Mouse (Mus musculus) inflammation-experienced regulatory T-cells, adult 6 months (primary cell): Measurements from ENCODE around the gene Bcar1. TPM values are rescaled to one million over a fixed set of nuclear protein-coding genes. Genes with fewer than 3 reads are reported as not detected.

Experiments
- ATAC-seq: one replicate; pipeline ENCODE4 v1.8.0; 2017
- polyA plus RNA-seq, 3 experiments: library from polyadenylated mRNA; unstranded; fragments of 100-300 nt; shearing (Covaris generic); gene quantifications; one replicate each; pipeline ENCODE4 v1.2.1; 2017

Gene Bcar1
- under 1 TPM in 2 of 3 experiments, not detected in 1; 0.17 to 0.25 TPM for polyA plus RNA-seq

DNA sequence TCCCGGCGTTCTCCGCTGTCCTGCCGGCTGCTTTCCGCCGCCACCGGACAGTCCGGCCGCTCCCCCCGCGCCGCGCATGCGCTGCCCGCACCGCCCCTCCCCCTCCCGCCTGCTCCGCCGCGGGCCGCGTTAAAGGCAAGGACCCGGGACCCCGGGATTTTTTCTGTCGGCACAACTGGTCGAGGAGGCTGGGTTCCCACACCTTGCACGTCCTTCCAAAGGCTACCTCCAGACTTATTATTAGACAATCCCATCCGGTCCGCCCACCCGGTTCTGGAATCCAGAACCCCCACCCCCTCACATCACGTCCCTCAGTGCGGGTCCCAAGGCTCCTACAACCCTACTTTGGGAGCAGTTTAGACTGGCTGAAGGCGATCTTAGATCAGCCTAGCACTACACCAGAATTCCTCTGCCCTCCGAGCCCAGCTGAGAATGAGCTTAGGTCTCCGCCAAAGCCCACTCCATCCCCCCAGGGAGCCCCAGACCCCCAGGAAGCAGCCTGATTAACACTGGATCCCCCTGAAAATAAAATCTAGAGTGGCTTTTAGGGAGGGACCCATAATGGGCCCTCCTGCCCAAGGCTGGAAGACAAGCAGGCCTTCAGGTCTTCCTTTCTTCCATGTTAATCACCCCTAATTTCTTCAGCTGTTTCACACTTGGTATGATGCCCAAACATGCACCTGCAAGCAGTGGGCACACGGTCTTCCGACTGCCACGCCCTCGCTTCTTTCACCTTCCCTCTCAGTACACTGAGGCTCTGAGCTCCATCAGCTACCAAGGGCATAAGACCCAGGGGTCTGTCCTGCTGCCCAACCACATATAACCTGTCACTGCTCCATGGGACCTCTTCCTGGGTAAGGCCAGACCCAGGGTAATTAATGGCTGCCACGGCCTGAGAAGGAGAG, at the start of gene Bcar1:
Bcar1 (minus strand) TSS at position 18 of the 905 bp plus-strand sequence.
- no peak for ATAC-seq

DNA sequence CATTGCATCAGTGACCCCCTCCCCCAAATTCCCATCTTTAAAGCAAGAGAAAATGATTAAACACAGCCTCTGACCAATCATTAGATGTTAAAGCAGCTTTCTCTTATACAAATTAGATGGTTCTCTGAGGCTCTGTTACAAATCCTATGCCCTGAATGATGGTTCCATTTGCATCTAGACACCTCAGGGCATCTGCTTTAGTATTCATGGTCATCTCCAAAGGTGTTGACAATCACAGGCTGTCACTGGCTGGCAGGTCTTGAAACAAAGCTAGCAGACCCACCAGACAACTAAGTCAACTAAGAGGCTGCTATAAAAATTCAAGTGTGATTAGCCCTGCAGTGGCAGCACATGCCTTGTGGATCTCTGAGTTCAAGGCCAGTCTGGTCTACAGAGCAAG, 46.0 kb upstream of the Bcar1 start:
- no peak for ATAC-seq

DNA sequence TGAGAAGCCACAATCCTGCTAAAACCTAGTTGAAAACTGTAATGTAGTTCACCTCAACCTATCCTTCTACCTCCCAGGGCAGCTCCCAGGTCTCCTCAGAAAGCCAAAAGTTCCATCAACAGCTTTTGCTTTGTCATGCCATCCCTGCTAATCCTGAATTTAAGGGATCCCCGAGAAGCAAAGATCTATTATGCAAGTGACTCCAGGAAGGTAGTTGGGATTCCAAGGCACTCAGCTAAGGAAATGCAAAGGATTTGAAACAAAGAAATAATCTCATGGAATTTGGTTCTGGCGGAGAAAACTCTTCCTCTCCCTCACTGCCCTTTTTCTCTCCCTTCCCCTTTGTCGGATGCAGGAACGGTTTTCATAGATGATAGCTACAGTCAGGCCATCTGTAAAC, 45.6 kb upstream of the Bcar1 start:
- no peak for ATAC-seq

DNA sequence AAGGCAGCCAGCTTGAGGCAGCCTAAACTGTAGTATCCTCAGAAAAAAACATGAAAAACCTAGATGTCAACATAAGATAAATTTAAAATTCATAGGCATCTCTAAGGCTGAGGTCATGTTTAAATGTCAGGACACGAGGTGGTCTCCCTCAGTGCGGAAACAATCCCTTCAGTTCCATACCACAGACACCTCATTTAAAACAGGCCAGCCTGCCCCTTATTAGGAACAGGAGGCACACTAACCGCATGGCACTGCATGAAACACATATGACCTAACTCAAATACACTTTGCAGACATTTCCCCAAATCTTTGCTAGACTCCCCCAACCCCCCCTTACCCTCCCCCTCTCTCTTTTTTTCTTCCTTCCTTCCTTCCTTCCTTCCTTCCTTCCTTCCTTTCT, 44.9 kb upstream of the Bcar1 start:
- ATAC-seq, result no peak

DNA sequence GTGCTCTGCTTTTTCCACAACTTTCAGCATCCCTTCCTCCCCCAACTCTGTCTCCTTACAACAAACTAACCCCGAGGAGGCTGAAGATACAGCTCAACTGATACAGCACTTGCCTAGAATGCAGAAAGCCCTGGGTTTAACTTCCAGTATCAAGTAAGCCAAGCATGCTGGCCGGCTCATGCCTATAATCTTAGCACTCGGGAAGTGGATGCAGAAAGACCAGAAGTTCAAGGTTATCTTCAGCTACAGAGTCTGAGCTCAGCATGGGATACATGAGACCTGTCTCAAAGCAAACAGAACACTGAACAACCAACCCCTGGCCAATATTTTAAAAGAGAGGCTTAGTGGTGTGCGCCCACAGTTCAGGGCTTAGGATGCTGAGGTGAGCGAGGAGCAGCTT, 44.5 kb upstream of the Bcar1 start:
- ATAC-seq, result no peak

DNA sequence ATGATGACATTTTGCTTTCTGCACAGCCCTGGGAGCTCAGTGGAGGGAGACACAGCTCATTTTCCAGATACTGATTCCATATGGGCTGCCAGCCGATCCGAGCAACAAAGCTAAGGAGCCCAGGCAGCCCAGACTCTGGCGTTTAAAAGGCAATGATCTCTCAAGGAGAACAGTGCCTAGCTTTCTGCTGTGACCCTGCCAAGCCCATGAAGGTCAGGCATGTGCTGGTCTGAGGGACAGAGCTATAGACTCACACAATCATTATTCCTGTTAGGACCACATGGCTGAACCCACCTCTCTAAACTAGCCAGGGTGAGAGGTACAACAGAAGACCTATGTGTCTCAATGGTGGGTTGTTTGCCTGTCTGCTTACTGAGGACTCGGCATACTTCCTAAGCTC, 44.1 kb upstream of the Bcar1 start:
- ATAC-seq, result no peak

DNA sequence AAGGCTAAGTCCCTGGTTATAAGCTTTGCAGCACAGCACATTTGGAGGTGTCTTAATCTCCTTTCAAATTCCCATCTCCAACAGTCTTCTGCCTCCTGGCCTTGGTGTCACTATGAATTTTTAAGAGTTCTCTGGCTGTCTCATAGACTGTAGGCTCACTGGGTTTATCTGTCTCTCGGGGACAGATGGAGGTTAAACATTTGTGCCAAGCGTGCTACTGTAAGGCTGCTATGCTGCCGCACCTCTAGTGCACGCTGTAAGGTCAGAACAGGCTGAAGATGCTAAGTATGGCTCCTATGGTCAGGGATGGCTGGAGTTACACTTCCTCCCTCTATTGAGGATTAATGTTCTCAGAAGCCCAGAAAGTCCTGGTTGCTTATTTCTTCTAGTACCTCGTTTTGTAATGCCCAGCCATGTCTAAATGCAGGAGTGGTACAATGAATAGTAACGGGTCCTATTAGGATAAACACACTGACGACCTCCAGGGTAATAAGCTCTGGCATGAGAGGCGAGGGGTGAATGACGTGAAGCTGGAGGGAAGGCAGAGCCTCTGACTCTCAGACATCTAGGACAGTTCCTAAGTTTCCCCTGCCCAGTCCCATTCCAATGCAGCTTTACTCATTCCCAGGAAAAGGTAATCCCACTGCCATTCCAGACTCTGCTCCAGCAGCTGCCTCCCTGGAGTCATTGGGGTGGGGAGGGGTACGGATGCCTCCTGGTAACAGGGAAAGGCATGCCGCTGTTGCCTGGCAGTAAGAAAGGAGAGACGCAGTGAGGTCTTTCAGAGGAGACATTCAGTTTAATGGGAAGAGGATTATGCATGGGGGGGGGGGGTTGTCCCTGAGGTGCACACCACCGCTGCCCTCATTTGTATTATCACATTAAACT, 43.3 kb upstream of the Bcar1 start:
- ATAC-seq, result no peak

DNA sequence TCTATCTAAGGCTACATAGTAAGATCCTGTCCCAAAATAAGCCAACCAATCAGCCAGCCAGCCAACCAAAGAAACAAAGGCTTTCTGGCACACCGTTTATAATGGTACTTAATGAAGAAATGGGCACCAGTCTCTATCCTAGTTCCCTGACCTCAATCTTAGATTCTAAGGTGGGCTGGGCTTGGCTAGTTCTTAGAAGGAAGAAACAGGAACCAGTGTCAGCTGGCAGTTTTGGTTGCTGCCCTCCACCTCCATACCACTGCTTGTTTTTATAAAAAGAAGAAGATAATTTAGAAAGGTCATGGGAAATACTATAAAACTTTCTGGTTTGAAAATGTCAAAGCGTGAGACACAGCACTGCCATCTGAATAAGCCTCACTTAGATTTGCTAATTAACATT, 42.5 kb upstream of the Bcar1 start:
- no peak for ATAC-seq

DNA sequence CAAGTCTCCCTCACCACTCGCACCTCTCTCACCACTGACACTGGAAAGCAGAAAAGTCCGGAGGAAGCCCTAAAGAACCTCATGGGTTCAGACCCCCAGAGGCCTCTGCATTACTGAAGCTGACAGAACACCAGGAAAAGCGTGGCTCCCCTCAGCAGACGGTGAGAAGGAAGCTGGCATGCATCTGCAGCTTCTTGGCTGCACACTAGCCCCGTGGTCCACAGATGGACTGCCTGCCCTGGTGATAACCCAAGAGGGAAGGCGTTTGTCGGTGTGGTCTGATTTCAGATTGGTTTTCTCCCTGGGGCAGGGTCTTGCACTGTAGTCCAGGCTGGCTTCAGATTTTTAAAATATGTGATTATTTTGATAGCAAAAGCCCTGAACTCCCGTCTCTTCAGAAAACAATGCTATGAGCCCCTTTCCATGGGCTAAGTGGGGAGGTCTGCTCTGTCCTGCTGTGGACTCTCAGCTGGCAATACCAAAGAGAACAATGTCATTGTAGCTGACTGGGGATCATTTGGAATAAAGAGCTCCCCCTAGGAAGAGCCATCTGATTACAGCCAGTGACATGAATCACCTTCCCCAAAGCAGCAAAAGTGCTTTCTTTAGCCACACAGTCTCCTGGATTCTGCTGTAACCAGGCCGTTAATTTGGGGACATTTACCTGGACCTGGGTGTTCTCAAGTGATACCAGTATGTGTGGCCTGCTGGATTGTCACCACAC, 39.2 kb upstream of the Bcar1 start:
- no peak for ATAC-seq

DNA sequence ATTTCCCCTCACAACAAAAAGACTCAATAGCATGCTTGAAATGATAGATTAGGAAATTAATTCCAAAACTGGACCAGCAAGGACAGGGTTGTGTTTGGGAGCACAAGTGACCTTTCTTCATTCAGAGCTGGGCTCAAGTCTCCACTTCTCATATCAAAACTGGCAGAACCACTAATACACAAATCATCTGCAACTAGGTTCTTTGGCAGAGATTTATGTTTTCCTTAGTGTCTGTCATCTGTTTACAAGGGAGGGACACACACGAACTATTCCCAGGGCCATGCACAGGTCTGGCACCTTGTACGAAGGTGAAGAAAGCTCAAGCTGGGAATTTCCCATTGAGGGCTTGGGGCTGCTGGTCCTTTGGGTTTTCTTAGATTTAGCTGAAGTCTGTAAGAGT, 38.6 kb upstream of the Bcar1 start:
- no peak for ATAC-seq

DNA sequence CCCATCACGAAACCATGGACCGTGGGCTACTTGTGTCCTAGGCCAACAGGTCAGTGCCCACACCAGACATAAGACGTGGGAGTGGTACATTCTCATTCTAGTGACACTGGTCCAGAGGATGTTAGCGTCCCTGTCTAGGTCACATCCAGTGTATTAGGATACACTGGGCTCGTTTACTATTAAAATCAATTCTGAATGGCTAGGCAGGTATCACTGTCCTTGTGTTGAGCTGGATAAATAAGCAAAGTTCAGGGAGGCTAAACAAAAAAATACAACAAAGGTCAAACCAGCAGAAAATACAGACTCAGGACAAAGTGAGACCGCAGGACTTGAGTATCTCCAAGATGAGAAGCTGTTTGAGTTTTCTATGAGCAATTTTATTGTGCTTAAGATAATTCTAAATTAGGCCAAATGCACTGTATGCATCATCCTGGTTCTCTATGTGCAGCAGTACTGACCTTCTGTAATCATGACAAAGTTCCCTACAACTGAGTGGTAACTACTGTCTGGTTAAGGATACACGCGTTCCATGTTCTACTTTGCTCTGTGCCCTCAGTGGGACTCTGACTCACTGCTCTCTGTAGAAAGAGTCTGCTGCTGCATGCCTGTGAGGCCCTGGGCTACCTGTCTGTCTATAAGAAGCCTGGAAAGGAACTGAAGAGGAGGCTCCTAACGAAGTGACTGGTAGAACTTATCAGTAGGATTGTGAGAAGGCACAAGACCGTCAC, 37.3 kb upstream of the Bcar1 start:
- no peak for ATAC-seq

DNA sequence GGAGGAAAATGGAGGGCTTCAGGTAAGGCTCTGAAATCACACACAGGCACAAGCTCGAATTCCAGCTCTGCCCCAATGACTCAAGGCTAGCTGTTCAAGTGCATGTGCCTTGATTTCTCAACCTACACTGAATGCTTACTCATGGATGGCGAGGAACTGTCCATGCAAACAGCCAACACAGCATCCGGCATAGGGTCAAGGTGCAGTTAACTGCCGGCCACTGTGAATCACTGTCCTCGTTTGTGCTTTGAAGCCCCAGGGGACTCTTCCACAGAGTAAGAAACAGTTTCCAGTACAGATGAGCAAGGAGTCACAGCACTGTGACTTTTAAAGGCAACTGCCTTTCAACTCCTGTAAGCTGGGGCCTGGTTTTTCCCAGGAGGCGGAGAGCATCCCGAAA, 36.1 kb upstream of the Bcar1 start:
- no peak for ATAC-seq

DNA sequence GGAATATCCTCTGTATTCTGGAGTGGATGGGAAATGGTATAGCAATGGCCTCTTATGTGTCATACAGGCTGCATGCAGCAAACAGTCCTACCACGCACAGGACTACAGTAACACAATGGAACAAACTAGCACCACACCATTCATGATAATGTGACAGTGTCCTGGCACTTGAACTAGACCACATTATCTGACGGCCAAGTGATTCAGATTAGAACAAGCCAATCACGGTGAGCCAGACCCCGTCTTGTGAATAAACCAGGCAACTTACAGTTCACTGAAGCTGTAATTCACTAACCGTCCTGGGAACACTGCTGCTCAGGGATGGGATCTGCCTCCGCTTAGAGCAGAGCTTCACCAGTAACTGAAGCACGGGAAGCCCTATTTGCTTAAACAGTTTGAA, 35.2 kb upstream of the Bcar1 start:
- no peak for ATAC-seq

DNA sequence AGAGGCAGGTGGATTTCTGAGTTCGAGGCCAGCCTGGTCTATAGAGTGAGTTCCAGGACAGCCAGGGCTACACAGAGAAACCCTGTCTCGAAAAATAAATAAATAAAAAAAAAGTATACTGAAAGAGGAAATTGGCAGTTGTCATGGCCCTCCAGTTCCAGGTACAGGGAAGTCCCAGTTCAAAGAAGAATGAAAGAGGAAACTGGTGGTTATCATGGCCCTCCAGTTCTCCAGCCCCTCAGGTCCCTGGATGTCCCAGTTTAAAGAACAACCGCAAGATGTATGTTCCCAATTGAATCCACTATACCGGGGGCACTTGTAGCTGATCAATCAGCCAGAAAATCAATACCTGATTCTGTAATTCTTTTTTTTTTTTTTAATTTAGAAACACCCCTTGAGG, 32.9 kb upstream of the Bcar1 start:
- no peak for ATAC-seq

DNA sequence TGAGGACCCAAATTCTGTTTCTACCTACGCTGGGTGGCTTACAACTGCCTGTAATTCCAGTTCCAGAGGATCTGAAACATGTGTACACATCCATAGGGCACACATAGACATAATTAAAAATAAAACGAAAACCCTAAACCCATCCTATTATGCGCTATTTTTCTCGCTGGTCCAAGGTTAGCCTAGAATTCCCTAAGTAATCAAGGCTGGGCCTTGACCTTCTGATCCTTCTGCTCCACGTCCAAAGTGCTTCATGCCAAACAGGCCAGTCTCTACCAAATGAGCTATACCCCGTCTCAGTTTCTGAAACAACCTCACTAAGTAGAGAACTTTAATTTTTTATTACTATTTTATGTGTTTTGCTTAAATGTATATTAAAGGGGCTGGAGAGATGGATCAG, 32.2 kb upstream of the Bcar1 start:
- no peak for ATAC-seq

DNA sequence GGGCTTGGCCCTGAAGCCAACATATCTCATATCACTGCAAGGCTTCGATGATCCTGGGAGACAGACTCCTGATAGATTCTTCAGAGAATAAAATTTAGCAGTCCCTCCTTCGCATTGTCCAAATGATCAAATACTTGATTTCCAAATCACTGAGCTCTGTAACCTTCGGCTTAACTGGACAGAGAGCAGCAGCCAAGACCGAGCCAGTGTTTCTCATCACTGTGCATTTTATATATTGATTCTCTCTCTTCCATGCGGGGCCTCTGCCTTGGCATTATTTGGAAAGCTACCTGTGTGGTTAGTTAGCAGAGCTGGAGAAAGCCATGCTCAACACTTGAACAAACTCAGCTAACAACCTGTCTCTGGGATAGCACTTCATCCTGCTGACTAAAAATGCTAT, 29.9 kb upstream of the Bcar1 start:
- no peak for ATAC-seq

DNA sequence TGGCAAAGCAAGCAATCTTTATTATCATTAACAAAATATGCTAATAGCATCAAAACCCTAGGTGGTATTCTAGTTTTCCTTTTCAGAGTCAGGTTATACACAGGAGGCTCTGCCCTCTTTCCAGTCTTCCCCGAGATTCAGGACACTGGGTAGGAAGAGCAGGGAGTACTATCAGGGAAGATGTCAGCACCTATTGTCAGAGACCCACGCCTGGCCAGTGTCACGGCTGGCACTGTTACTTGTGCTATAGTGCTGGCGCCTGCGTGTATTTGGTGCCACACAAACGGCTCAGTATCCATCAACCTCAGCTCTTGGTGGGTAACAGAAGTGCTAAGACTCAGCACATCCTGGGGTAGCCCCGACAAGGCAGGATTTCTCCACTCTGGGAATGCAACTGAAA, 29.4 kb upstream of the Bcar1 start:
- ATAC-seq, result no peak

DNA sequence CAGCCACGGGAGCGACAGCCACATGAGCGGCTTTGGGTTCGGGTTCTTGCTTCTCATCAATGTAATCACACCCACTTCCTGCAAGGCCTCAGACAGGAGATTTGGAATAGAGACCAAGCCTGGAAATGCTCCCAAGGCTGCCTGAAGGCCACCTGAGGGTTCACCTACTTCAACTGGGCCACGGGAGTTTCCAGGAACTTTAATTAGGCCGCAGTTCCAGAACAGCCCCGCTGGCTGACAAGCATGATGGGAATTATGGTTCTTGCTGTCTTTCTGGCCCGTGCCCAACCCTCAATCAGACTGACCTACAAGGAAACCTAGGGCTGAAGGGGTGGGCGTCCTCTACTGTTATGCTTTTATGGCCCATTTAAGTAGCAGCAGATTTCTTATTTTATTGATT, 28.5 kb upstream of the Bcar1 start:
- ATAC-seq, result no peak

DNA sequence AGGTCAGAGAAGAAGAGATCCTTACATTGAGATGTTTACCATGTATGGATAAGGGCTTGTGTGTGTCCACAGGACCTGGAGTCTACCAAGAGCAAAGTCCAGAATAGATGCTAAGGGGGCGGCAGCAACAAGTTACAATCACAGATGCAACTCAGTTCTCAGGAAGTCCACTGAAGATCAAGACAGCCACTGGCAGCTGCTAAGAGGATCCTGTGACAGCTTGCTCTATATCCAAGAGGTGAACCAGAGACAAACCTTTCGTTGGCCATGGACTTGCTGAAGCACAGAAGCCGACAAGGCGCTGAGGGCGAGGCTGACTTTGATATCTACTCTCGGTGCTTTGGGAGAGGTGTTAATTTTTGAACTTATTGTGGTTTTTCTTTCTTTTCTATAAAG, 28.0 kb upstream of the Bcar1 start:
- no peak for ATAC-seq

DNA sequence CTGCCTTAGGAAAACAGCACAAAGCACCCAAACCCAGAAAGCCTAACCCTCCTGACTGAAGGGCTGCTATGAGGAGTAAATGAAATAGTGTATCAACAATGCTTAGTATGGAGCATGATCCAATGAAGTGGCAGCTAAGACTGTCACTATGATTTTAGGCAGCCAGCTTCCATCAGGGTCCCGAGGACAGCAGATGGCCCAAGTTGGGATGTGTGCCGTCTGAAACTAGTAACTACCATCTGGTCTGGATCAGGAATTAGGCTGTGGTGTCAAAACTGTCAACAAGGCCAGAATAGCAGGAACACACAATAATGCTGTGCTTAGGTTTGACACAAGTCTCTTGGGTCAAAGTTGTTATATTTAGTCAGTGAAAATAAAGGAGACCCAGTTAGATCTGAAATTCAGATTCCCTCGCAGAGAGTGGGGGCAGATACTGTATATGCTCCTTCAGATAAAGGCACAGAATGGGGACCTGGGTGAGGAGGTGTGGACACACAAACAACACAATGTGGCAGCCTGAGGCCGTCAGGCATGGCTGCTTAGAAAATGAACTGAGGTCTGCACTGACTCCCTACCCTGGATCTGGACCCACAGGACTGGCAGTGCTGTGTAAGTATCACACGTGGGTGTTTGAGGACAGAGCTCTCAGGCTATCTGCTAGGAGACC, 27.5 kb upstream of the Bcar1 start:
- ATAC-seq, result no peak

DNA sequence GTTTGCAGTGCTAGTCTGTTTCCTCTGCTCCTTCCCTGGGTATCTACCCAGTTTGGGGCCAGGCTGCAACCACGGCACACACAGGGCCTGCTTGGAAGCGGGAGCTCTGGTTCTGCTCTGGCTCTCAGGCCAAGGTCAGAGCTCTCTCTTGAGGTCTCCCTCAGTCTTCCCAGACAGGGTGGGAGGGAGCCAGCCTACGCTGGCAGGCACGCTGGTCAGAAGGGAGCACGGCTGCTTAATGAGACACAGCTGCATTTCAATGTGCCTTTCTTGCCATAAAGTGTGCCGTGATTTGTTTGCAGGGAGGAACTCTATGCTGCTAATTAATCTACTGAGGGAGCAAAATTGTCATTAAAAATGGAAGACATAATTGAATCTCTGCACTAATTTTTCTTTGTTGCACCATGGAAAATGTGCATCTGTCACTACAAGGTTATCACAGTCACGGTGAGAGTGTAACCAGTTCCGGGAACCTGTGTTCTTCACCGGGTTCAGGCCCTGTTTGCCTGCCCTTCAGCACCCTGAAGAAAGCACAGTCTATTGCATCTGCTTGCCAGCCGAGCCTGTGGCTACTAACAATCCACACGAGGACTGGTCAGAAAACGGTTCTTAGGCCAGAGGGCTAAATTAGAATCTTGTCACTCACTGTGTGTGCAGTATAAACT, 26.3 kb upstream of the Bcar1 start:
- no peak for ATAC-seq
